Mouse (Mus musculus): ENCODE measurements around the gene Fam193a. TPM values are rescaled to one million over a fixed set of nuclear protein-coding genes. Genes with fewer than 3 reads are reported as not detected.
A peak's percentile ranks its signal among the peaks of the same experiment; 100 is the strongest.

Fam193a gene
- polyA plus RNA-seq, 1 experiment: 39.7 TPM

DNA sequence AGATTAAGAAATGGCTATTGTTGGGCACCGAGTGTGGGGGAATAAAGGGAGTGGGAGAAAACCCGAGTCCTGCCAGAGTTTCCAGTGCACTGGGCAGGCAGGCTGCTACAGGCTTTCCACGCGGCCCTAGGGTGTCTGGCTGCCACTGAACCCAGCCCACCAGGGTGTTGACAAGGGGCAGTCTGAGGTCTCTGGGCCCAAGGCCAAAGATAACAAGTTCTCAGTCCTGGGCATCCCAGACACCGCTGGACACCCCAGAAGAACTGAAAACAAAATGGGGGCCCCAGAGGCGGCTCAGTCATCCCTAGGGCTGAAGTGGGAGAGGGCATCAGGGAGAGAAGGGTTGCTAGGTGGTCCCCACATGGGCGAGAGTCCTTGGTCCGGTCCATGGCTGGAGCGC, 76.5 kb downstream of the Fam193a start:
- DNase-seq (ENCODE audit: extremely low spot score in 1 of 2, low spot score in 1 of 2): no peak

DNA sequence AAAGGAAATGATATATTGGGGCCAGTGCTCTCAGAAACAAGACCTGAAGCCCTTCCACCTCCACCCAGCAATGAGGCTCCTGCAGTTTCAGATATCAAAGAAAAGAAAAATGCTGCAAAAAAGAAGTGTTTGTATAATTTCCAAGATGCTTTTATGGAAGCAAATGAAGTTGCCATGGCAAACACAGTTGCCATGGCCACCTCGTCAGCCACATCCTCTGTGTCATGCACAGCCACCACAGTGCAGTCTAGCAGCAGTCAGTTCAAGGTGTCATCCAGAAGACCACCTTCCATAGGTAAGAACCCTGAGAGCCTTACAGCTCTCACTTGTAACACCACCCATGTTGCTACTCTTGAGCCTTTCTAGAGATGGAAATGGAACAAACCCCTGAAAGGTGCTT, 89.3 kb downstream of the Fam193a start:
- peak in 1 of 2 experiments; percentile 28 for DNase-seq (ENCODE audit: extremely low spot score in 1 of 2, low spot score in 1 of 2)

DNA sequence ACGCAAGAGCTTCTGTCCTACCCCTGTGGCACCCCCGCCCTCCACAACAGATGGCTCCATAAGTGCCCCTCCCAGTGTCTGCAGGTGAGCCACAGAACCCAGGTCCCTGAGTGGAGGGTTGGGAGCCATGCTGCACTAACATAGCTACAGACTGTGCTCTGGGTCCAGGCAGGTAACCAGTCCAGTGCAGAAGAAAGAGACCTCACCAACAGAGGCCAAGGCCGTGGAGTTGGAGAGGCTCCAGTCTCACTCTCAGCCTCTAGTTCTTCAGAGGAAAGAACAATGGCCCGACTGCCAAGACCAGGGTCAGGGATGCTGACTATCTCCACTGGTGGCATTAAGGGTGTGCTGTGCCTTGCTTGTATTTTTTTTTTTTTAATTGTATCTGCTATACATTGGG, 91.6 kb downstream of the Fam193a start:
- no peak for DNase-seq (ENCODE audit: extremely low spot score in 1 of 2, low spot score in 1 of 2)

- no peak for DNase-seq (ENCODE audit: extremely low spot score in 1 of 2, low spot score in 1 of 2)
These were observed 92.1 kb downstream of the Fam193a start for GRCm38 (mm10) chr5:34461841-34462240.

GRCm38 (mm10) chr5:34466079-34466478, 96.3 kb downstream of the Fam193a start:
- no peak for DNase-seq (ENCODE audit: extremely low spot score in 1 of 2, low spot score in 1 of 2)

- no peak for DNase-seq (ENCODE audit: extremely low spot score in 1 of 2, low spot score in 1 of 2)
These were observed 96.9 kb downstream of the Fam193a start for GRCm38 (mm10) chr5:34466648-34467047.

DNA sequence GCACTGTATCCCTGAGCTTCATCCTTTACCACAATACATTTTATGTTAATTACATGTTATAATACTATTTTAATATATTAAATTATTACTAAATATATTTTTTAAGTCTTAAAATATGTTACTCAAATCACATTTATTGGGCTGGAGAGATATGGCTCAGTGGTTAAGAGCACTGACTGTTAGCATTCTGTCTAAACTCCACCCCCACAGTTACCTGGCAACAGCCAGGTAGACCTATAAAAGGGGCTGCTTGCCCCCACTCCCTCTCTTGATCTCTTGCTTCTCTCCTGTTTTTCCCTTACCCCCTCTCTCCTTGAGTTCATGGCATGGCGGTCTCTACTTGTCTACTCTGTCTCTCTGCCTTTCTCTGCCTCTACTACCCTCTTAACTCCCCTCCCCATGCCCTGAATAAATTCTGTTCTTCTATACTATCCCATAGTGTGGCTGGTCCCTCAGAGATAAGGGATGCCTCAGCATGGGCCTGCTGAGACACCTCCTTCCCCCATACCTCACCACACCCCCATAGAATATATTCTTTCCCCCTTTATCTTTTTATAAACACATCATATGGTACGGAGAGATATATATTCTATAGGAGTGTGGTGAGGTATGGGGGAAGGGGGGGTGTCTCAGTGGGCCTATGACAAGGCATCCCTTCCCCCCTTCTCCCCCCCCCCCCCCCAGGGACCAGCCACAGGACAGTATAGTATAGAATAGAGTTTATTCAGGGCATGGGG, 98.5 kb downstream of the Fam193a start:
- DNase-seq (ENCODE audit: extremely low spot score in 1 of 2, low spot score in 1 of 2): no peak

- DNase-seq (ENCODE audit: extremely low spot score in 1 of 2, low spot score in 1 of 2): no peak
These were observed 111.2 kb downstream of the Fam193a start for GRCm38 (mm10) chr5:34480926-34481325.

- no peak for DNase-seq (ENCODE audit: extremely low spot score in 1 of 2, low spot score in 1 of 2)
These were observed 116.0 kb downstream of the Fam193a start for GRCm38 (mm10) chr5:34485731-34486130.

GRCm38 (mm10) chr5:34487320-34488090, 117.8 kb downstream of the Fam193a start:
- peak; percentile 18 to 56 for DNase-seq (ENCODE audit: extremely low spot score in 1 of 2, low spot score in 1 of 2)

- DNase-seq (ENCODE audit: extremely low spot score in 1 of 2, low spot score in 1 of 2): no peak
These were observed 119.1 kb downstream of the Fam193a start for GRCm38 (mm10) chr5:34488741-34489417.

DNA sequence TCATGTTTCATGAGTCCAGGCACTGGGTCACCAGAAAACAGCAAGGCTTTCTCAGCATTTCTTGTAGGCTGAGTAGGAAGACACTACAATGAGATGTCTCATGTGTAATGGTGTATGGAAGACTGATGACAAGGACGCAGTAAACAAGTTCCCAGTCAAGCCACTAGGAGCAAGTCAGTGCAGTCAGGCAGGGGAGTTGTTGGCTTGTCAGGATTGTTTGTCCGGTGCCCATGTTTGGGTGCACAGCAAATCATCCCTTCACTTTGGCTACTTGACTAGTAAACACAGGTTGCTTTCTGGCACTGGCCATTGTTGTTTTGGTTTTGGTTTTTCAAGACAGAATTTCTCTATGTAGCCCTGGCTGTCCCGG, 119.7 kb downstream of the Fam193a start:
- DNase-seq (ENCODE audit: extremely low spot score in 1 of 2, low spot score in 1 of 2): no peak

DNA sequence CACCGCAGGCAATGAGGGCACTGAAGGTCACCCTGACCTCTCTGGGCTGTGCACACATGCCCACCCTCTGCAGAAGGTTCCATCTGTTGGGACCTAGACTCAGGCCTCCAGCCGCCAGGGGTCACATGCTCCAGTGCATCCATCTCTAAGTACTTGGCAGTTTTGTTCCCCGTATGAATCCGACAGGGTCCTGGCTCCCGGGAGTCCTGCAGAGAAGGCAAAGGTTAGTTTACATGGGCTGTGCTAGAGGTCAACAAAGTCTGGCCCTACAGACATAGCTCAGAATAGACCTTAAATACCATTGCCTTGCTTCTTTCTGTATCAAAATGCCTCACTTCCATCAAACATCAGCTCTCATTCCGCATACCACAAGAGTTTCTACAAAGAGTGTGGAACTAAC, 127.0 kb downstream of the Fam193a start:
- no peak for DNase-seq (ENCODE audit: extremely low spot score in 1 of 2, low spot score in 1 of 2)

GRCm38 (mm10) chr5:34500886-34501285, 131.2 kb downstream of the Fam193a start:
- no peak for DNase-seq (ENCODE audit: extremely low spot score in 1 of 2, low spot score in 1 of 2)

GRCm38 (mm10) chr5:34501588-34501987, 131.9 kb downstream of the Fam193a start:
- DNase-seq (ENCODE audit: extremely low spot score in 1 of 2, low spot score in 1 of 2): no peak

DNA sequence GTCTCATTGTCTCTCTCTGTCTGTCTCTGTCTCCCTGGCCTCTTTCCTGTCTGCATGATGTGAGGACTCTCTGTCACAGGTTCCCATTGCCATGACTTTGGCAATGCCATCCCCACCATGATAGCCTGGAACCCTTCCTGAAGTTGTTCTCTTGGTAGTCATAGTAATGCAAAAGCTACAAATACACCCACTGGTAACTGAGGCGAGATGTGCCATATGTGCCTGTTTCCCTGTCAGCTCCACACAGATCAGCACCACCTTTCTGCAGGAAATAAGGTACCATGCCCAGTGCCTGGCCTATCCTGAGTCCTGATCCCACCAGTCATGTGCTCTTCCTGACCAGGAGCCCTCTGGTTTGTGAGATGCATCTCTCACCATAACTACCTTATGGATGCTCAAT, 132.7 kb downstream of the Fam193a start:
- no peak for DNase-seq (ENCODE audit: extremely low spot score in 1 of 2, low spot score in 1 of 2)

GRCm38 (mm10) chr5:34502821-34503220, 133.1 kb downstream of the Fam193a start:
- no peak for DNase-seq (ENCODE audit: extremely low spot score in 1 of 2, low spot score in 1 of 2)

DNA sequence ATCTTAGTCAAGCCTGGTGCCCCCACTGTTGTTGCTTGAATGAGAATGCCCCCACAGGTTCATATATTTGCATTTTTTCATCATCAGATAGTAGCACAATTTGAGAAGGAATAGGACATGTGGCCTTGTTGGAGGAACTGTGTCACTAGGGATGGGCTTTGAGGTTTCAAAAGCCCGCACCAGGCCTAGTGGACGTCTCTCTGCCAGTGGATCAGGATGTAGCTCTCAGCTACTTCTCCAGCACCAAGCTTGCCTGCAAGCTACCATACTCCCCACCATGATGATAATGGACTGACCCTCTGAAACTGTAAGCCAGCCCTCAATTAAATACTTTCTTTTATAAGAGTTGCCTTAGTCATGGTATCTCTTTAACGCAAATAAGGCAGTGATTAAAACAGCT, 142.8 kb downstream of the Fam193a start:
- DNase-seq (ENCODE audit: extremely low spot score in 1 of 2, low spot score in 1 of 2): no peak

DNA sequence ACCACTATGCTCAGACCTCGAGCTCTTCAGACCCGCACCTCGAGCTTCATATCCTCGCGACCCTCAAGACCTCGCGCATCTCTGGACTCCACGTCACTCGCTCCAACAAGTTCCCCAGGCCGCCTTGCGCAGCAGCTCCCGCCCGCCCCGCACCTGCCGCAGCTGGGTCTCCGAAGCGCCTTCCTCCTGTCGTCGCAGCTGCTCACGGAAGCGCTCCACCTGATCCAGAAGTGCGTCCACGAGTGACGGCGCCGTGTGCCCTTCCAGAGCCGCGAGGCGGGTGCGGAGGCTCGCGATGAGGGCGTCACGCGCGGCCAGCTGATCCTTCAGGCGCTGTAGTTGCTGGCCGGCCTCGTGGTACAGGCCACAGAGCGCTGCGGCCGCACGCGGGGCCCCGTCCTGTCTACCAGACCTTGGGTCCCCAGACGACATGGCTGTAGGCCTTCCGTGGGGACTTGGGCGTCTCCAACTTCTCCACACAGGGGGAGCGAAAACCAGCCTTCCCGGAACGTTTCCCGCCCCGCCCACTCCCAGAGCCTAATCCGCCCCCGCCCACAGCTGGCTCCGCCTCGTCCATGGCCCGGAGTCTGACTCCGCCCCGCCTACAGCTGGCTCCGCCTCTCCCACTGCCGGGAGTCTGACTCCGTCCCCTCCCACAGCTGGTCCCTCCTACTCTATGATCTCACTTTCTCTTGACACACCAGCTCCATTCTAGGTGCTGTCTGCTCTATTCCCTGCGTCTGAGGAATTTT, 143.9 kb downstream of the Fam193a start, which contains the start of gene Tnip2:
TSS of gene Tnip2 (minus strand) at position 526 of the 752 bp plus-strand sequence.
- peak; percentile 86 to 93 for DNase-seq (ENCODE audit: extremely low spot score in 1 of 2, low spot score in 1 of 2)

DNA sequence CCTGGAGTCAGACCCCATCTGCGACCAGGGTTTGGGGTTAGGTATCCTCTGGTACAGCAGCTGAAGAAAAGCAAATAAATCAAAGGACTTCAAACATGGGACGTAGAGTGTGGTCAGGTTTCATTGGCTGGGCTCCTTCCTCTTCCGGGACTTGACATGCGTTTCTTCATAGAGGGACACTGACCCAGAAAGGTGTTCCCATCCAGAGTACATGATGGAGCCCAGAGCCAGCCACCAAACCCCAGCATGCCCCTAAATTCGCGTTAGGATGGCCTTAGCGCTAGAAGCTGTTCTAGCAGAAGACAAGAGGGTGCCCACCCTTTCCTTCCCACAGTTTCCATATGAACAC, 144.5 kb downstream of the Fam193a start:
- no peak for DNase-seq (ENCODE audit: extremely low spot score in 1 of 2, low spot score in 1 of 2)

DNA sequence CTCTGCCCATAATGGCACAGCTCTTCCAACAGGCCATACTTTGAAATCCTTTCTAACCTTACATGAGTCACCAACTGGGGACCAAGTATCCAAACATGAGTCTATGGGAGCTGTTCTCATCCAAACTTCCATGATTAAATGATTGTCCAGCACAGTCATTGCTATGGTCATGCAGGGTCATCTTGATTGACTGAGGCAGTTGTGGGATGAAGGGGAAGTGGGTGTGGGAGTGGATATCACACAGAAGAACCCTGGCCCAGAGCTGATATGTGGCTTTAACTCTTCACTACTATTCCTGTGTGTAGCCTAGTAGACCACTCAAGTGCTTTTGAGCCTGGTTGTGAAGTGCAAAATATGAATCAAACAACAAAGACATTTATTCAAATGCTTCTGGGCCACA, 145.4 kb downstream of the Fam193a start:
- DNase-seq (ENCODE audit: extremely low spot score in 1 of 2, low spot score in 1 of 2): no peak

All from frontal cortex, adult 2 months (tissue).